Mouse (Mus musculus) E14TG2a.4 (cell line): ENCODE data around the gene Med13l.

Experiments used
- CTCF ChIP-seq: conservative IDR thresholded peaks from 2 replicates; pipeline ENCODE4 v1.5.1; 2014; ENCODE audit warnings: low read length
- POU5F1 ChIP-seq: IDR thresholded peaks from 2 replicates; pipeline ENCODE4 v1.6.1; 2014; ENCODE audit warnings: low read length, borderline replicate concordance

DNA sequence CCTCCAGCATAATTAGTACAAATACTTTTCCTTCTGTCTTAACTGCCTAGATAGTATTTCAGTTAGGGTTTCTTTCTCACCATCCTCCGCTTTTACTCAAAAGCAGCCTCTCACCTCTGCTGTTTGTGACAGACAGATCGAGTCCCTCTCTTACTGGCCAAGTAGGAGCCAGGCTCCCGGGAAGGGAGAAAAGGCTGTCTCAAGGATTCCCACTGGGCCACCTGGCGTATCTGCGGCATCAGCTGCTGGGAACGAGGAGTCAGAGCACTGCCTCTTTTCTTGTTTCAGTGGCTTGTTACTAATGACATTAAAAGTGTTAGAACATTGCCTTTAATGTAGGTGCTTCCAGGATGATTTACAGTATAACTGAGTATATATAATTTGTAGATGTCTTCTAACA, 164.9 kb downstream of the Med13l start:
- TF ChIP-seq POU5F1 (no peak), CTCF (no peak)
